Mouse (Mus musculus): ENCODE results near the gene Foxp4. TPM values are rescaled to one million over a fixed set of nuclear protein-coding genes. Genes with fewer than 3 reads are reported as not detected.
A peak's percentile ranks its signal among the peaks of the same experiment; 100 is the strongest.
"Not testable (repeated sequence)": the region's sequence is repeated elsewhere in the genome, so short reads cannot be mapped to it uniquely, and the experiment has no call there.

The Foxp4 gene
- total RNA-seq, 2 experiments from 2014 or later: 0.30 to 5.4 TPM

GRCm38 (mm10) chr17:47864496-47864895 lies 59.9 kb downstream of the Foxp4 start:
- peak; percentile 58 for ATAC-seq (replicated peaks; ENCODE audit: low FRiP score, poor library complexity, severe bottlenecking)

GRCm38 (mm10) chr17:47863437-47863836 lies 61.0 kb downstream of the Foxp4 start:
- no peak for ATAC-seq (replicated peaks; ENCODE audit: low FRiP score, poor library complexity, severe bottlenecking)

DNA sequence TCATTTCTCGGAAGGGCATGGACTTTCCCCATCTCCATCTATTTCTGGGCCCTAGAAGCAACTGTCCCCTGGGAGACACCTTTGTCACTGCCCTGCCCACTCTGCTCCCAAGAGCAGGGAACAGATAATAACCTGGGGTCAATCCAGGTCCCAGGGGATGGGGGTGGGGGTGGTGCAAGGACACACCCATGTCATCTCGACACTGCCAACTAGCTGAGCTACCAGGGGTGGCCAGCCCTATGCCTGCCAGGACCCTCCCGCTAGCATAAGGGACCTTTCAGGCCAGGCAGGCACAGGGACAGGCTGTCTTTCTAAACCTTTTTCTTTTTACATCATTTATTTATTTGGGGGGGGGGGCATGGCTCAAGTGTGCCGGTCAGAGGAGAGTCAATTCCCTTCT lies 61.4 kb downstream of the Foxp4 start:
- no peak for ATAC-seq (replicated peaks; ENCODE audit: low FRiP score, poor library complexity, severe bottlenecking)

DNA sequence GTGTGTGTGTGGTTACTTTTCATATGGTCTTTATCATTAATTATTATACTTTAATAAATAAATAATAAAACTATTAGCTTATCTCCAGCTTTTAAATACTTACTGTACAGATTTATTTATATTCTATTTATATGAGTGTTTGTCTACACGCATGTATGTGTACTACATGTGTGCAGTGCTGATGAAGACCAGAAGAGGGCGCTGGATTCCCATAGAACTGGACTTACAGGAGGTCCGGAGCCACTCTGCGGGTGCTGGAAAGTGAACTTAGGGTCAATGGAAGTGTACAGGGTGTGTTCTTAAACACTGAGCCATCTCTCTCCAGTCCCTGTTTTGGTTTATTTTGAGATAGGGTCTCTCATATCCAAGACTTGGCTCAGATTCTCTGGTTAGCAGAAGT lies 68.9 kb downstream of the Foxp4 start:
- no peak for ATAC-seq (replicated peaks; ENCODE audit: low FRiP score, poor library complexity, severe bottlenecking)

- ATAC-seq (replicated peaks; ENCODE audit: low FRiP score, poor library complexity, severe bottlenecking): no peak
These were observed 69.5 kb downstream of the Foxp4 start for GRCm38 (mm10) chr17:47854908-47855307.

DNA sequence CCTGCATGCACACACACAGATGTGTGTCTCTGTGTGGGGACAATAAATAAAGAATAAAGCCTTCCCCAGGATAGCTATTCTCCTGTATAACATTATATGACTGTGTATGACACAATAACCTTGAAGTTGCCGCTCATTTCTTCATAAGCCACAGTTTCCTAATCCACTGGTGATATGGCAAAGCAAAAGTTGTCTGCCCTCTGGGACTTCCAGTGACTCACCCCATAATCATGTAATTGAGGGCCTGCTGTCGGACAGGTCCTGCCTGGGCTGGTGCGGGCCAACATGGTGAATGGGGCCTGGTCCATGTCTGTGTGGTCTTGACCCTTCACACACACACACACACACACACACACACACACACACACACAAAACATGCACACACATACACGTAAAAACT lies 70.7 kb downstream of the Foxp4 start:
- no peak for ATAC-seq (replicated peaks; ENCODE audit: low FRiP score, poor library complexity, severe bottlenecking)

DNA sequence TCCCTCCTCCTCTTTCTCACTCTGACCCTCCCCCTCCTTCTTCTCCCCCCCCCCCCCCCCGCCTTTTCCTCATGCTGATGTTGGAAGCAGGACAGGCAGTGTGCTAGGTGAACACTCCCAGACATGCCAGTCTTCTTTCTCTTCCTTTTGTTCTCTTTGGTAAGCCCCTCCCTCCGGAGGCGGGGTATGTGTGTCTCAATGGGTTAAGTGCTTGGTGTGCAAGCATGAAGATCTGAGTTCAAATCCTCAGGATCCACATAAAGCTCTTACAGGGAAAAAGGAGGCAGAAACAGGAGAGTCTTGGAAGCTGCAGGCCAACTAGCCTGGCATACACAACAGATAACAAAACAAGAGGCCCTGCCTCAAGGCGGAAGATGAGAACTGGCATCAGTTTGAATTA lies 71.1 kb downstream of the Foxp4 start:
- no peak for ATAC-seq (replicated peaks; ENCODE audit: low FRiP score, poor library complexity, severe bottlenecking)

DNA sequence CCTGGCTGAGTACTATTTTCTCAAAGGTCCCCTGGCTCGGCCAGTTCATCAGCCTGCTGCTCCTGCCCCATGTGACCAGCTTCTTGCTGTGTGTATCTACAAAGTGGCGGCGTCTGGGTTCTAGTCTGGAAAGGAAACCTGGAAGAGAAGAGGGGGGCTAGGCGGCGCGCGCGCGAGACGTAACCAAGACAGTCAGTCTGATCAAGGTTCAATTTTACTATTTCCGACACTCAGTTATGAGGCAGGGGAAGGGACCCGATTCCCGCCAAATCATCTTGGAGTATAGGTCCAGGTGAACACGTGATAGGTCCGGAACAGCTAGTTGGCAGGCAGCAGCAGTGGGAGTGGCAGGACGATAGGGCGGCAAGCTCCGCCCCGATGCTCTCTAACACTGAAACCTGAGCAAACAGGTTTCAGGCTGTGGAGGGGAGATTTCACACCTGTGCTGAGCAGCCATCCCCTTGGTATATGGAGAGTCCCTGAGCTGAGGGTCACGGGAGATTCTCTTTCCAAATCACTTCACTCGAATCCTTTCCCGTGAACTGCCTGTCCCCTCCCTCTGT lies 72.6 kb downstream of the Foxp4 start:
- not testable (repeated sequence) for ATAC-seq (replicated peaks; ENCODE audit: low FRiP score, poor library complexity, severe bottlenecking)

DNA sequence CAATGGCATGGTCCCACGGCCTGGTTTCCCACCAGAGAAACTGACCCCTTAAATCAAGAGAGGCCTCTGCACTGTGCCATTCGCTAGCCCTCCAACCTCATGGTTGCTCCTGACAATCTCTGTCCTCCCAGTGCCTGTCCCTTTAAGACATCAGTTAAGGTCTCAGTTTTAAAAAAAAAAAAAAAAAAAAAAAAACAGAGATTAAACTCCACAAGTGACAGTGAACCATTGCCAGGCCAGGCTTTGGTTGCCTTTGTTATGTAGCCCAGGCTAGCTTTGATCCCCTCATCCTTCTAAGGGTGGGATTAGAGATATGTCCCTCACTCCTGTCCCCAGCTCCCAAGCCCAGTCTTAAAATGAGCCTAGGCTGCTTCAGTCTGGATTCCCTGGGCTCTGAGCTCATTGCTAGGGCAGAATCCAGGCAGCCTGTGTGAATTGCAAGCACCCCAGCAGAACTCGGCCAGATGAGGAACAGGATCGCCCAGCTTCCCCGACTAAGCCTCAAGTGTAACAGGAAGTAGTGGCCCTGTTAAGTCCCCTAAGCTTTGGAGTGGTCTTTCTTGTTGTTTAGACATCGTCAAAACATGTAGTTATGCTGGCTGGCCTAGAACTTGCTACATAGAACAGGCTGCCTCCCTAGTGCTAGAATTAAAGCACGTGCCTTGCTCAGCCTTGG lies 73.7 kb downstream of the Foxp4 start:
- no peak for ATAC-seq (replicated peaks; ENCODE audit: low FRiP score, poor library complexity, severe bottlenecking)

DNA sequence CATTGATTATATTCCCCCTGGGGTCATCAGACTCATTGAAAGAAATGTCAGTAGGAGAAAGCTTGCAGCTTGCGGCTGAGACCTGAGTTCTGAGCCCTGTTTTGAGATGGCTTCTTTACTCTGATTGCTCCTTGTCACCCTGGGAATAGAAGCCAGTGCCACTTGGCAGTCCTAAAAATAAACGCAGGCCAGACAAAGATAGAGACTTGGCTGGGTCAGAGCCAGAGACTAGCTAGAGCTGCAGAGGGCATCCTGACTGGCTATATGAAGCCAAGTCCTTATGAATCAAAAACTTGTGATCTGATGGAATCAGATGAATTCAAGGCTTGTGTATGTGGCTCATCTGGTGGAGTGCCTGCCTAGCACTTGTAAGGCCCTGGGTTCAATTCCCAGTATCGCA lies 74.4 kb downstream of the Foxp4 start:
- no peak for ATAC-seq (replicated peaks; ENCODE audit: low FRiP score, poor library complexity, severe bottlenecking)

GRCm38 (mm10) chr17:47847985-47848384 lies 76.5 kb downstream of the Foxp4 start:
- no peak for ATAC-seq (replicated peaks; ENCODE audit: low FRiP score, poor library complexity, severe bottlenecking)

DNA sequence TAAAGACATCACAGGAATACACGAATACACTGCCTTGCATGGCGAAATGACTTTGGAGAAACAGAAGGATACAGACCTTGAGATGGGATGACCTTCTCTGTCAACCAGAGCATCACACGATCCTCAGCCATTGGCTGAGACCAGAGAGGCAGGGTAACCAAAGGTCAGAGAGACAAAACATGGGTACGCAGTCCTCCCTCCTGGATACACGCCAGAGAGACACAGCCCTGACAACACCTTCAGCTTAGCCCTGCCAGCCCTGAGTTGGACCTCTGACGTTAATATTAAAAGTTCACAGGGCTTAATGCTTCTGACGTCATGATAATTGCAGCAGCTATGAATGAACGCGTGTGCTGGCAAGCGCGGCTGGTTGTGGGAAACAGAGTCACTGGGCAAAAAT lies 78.8 kb downstream of the Foxp4 start:
- no peak for ATAC-seq (replicated peaks; ENCODE audit: low FRiP score, poor library complexity, severe bottlenecking)

- no peak for ATAC-seq (replicated peaks; ENCODE audit: low FRiP score, poor library complexity, severe bottlenecking)
These were observed 81.0 kb downstream of the Foxp4 start for GRCm38 (mm10) chr17:47843465-47843864.

GRCm38 (mm10) chr17:47841931-47842623 lies 82.4 kb downstream of the Foxp4 start:
- ATAC-seq (replicated peaks; ENCODE audit: low FRiP score, poor library complexity, severe bottlenecking): no peak

DNA sequence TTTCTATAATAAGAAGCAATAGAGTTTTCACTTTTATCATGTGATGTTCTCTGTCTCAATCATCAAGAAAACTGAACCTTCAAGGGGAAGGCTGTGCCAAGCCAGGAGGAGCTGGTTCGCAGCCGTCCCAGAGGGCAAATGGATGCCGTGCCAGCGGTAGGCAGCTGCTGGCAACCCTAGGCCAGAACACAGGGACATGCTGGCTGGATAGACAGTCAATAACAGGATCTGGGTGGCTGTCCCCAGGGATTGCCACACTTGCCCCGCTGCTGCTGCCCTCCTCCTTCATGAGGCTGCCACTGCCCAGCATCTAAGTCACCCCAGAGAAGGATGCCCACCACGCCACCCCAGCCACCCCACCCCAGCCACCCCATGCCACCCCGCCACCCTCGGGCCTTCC lies 82.9 kb downstream of the Foxp4 start:
- ATAC-seq (replicated peaks; ENCODE audit: low FRiP score, poor library complexity, severe bottlenecking): no peak

DNA sequence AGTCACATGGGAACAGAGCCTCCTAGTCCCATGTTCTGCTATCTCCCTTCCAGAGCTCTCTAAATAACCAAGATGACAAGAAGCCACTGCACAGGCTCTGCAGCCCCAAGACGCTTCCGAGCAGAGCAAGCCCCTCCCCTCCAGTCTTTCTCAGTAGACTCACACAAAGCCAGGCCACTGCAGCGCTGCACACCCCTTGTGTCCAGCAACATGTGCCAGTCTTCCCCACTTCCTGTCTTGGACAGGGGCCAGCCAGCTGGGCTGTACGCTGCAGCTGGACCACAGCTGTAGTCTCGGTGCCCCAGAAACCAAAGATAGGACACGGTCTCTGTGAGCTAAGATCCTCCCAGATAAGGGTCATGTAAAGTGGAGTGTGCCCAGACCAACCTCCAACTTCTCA lies 86.6 kb downstream of the Foxp4 start:
- no peak for ATAC-seq (replicated peaks; ENCODE audit: low FRiP score, poor library complexity, severe bottlenecking)

DNA sequence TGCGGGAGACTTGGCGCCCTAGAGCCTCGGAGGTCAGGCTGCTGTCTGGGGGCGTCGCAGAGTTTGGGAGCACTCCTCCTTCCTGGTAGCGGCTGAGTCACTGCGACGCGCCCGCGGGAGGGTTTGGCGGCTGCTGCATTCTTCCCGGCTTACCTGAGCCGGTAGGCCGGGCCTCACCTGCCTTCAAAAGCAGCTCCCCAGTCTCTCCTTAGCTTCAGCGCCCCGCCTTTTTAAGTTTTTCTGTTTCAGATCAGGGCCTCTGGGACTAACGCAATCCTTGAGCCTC lies 90.0 kb downstream of the Foxp4 start, which contains the start of gene Mdfi:
Mdfi (minus strand) TSS at position 210 of the 286 bp plus-strand sequence.
- ATAC-seq (replicated peaks; ENCODE audit: low FRiP score, poor library complexity, severe bottlenecking): no peak

GRCm38 (mm10) chr17:47833628-47834481 lies 90.6 kb downstream of the Foxp4 start:
- no peak for ATAC-seq (replicated peaks; ENCODE audit: low FRiP score, poor library complexity, severe bottlenecking)

DNA sequence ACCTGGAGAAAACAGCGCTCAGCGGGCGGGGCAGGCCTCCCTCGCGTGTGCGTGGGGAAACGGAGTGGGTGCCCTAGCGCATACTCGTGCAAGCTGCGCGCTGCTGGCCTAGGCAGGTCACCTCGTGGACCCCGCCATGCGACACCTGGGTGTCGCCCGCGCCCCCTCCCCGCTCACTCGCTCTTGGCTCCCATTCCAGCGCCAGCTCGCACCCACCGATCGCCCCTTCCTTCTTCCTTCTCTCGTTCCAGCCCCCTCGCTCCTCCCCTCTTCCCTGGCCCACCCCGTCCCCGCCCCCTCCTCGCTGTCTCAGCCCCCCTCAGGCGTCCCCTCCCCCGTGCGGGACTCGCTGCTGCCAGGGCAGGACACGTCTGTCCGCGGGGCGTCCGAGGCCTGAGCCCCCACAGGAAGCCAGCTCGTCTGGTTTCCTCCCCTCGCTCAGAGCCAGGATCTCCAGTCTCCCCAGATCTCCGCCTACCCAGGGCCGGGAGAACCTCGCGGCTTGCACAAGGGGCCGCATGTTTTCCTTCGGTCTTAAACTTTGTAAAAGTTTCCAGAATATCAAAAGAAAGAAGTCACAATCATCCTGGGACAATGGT lies 91.3 kb downstream of the Foxp4 start:
- no peak for ATAC-seq (replicated peaks; ENCODE audit: low FRiP score, poor library complexity, severe bottlenecking)

GRCm38 (mm10) chr17:47832501-47833028 lies 91.9 kb downstream of the Foxp4 start:
- no peak for ATAC-seq (replicated peaks; ENCODE audit: low FRiP score, poor library complexity, severe bottlenecking)

All from erythroid progenitor cell, adult 5-6 weeks (primary cell).